Mouse (Mus musculus): Measurements from ENCODE around the gene Dtnb. TPM values are rescaled to one million over a fixed set of nuclear protein-coding genes. Genes with fewer than 3 reads are reported as not detected.
A peak's percentile ranks its signal among the peaks of the same experiment; 100 is the strongest.

Dtnb gene
- polyA plus RNA-seq, 1 experiment from 2014 or later: 27.0 TPM

- no peaks in the 10 kb centered on the region for H3K9me3 ChIP-seq (ENCODE audit: control insufficient read depth, low read length)
- 54% methylated on average over 6 of the region's 6 CpGs for WGBS
These were observed 25.4 kb upstream of the Dtnb start for GRCm38 (mm10) chr12:3546781-3547180.

DNA sequence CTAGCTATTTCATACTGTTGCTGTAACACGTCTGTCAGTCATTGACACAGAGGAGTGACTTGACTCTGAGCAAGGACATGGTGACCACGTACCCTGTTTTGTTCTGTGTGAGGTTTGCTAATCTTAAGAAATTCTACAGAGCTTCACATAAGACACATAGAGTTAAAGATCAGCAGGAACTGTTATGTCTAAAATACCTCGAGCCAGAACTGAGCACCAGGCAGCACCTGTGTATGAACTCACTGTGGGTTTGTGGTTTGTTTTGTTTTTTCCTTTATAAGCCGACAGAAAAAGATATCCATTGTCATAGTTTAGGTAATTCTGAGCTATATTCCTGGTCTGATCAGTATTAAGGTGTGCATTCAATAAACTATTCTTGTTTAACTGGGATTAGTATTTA is 24.7 kb upstream of the Dtnb start:
- ATAC-seq (replicated peaks; ENCODE audit: low FRiP score) (no peak), DNase-seq (ENCODE audit: low spot score) (no peak)
- H3K36me3 ChIP-seq (ENCODE audit: control insufficient read depth, insufficient read depth, low read length): no peaks in the 10 kb centered on the region
- no peaks in the 10 kb centered on the region for H3K9me3 ChIP-seq (ENCODE audit: control insufficient read depth, low read length)
- H3K4me2 ChIP-seq: no peak overlapping the region
- WGBS: 51% methylated on average over 4 of the region's 4 CpGs
- no peak overlapping the region for H3K9ac ChIP-seq (ENCODE audit: low read depth, low read length)
- no peaks in the 10 kb centered on the region for H3K27me3 ChIP-seq (replicated peaks; ENCODE audit: control insufficient read depth, insufficient read depth, low read length)
- no peak overlapping the region for H3K4me3 ChIP-seq (ENCODE audit: low read depth, low read length)
- 0 out of 2 replicates have a peak, but pooled peaks cover 2% of the 10 kb centered on the region for H3K4me1 ChIP-seq (replicated peaks; ENCODE audit: control insufficient read depth, insufficient read depth, low read length)
- no peak overlapping the region for H3K27ac ChIP-seq (ENCODE audit: low read depth, low read length)

More at GRCm38 (mm10) chr12:3546781-3547180, 25.4 kb upstream of the Dtnb start:
- DNase-seq (ENCODE audit: low spot score) (no peak), ATAC-seq (replicated peaks; ENCODE audit: low FRiP score) (no peak)
- no peaks in the 10 kb centered on the region for H3K36me3 ChIP-seq (ENCODE audit: control insufficient read depth, insufficient read depth, low read length)
- no peaks in the 10 kb centered on the region for H3K27me3 ChIP-seq (replicated peaks; ENCODE audit: control insufficient read depth, insufficient read depth, low read length)
- no peak overlapping the region for H3K27ac ChIP-seq (ENCODE audit: low read depth, low read length)
- H3K4me1 ChIP-seq (replicated peaks; ENCODE audit: control insufficient read depth, insufficient read depth, low read length): 0 out of 2 replicates have a peak, but pooled peaks cover 2% of the 10 kb centered on the region
- H3K4me2 ChIP-seq: no peak overlapping the region
- no peak overlapping the region for H3K4me3 ChIP-seq (ENCODE audit: low read depth, low read length)
- H3K9ac ChIP-seq (ENCODE audit: low read depth, low read length): no peak overlapping the region

DNA sequence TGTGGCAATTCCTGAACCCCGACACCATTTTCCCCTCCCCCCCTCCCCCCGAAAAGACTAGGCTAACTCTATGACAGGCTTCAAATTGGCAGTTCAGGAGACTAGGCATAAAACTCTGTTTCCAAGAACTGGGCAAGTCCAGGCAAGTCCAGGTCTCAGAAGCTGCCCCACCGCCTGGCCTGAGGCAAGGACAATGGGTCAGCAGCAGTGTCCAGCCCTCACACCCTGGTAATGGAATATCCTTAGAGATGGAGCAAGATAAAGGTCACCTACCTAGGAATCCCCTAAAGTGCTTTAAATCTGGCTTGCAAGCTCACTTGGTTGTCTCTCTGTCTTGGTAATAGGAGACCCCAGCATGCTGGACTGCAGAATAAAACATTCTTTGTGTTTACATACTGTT is 24.3 kb upstream of the Dtnb start:
- no peak for DNase-seq (ENCODE audit: low spot score)

DNA sequence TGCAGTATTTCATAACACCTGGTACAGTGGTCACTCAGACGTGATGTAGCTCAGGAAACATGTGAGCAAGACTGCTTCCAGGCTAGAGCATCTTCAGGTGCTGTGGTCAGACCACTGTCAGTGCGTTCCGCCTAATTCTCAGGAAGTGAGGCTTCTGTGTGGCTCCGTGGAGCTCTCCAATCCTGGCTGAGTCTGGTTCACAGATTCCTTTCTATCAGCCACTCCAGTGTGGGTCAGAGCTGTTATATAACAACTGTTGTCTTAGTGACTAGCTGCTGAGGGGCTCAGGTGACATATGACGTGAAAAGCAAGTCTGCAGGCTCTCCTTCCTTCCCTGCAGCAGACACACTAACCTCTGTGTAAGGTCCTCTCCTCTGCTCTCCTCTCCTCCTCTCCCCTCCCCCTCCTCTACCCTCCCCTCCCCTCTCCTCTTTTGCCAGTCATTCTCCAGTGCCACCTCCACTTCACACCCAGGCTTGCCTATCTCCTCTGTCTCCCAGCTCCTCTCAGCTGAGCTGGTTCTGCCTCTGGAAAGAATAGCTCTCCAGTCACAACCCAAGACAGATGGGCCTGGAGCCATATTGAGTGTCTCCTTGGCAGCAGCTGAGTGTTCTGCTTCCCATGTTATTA is 23.5 kb upstream of the Dtnb start:
- no peaks in the 10 kb centered on the region for H3K9me3 ChIP-seq (ENCODE audit: control insufficient read depth, low read length)
- no peak for DNase-seq (ENCODE audit: low spot score)
- no peak overlapping the region for H3K4me2 ChIP-seq
- H3K27me3 ChIP-seq (replicated peaks; ENCODE audit: control insufficient read depth, insufficient read depth, low read length): no peaks in the 10 kb centered on the region
- no peak overlapping the region for H3K9ac ChIP-seq (ENCODE audit: low read depth, low read length)
- ATAC-seq (replicated peaks; ENCODE audit: low FRiP score): no peak
- no peak overlapping the region for H3K4me3 ChIP-seq (ENCODE audit: low read depth, low read length)
- 0 out of 2 replicates have a peak, but pooled peaks cover 2% of the 10 kb centered on the region for H3K4me1 ChIP-seq (replicated peaks; ENCODE audit: control insufficient read depth, insufficient read depth, low read length)
- H3K27ac ChIP-seq (ENCODE audit: low read depth, low read length): no peak overlapping the region
- 36% methylated on average over 5 of the region's 5 CpGs for WGBS
- H3K36me3 ChIP-seq (ENCODE audit: control insufficient read depth, insufficient read depth, low read length): no peaks in the 10 kb centered on the region

More for the DNA sequence above, 24.3 kb upstream of the Dtnb start:
- Histone ChIP-seq H3K9ac (ENCODE audit: low read depth, low read length) (no peak overlapping the region), H3K4me1 (replicated peaks; ENCODE audit: control insufficient read depth, insufficient read depth, low read length) (0 out of 2 replicates have a peak, but pooled peaks cover 2% of the 10 kb centered on the region), H3K4me3 (ENCODE audit: low read depth, low read length) (no peak overlapping the region), H3K27ac (ENCODE audit: low read depth, low read length) (no peak overlapping the region), H3K4me2 (no peak overlapping the region), H3K27me3 (replicated peaks; ENCODE audit: control insufficient read depth, insufficient read depth, low read length) (no peaks in the 10 kb centered on the region), H3K36me3 (ENCODE audit: control insufficient read depth, insufficient read depth, low read length) (no peaks in the 10 kb centered on the region), H3K9me3 (ENCODE audit: control insufficient read depth, low read length) (no peaks in the 10 kb centered on the region)
- WGBS: 59% methylated on average over 3 of the region's 3 CpGs
- no peak for ATAC-seq (replicated peaks; ENCODE audit: low FRiP score)

- H3K27ac ChIP-seq (ENCODE audit: low read depth, low read length): no peak overlapping the region
- H3K9me3 ChIP-seq (ENCODE audit: control insufficient read depth, low read length): no peaks in the 10 kb centered on the region
- H3K4me3 ChIP-seq (ENCODE audit: low read depth, low read length): peak overlapping the region; percentile 35
- H3K4me2 ChIP-seq: peak overlapping the region; percentile 53
- ATAC-seq (replicated peaks; ENCODE audit: low FRiP score) (peak; percentile 67; the same call in 1 of the 2 replicates), DNase-seq (ENCODE audit: low spot score) (peak; percentile 69)
- H3K4me1 ChIP-seq (replicated peaks; ENCODE audit: control insufficient read depth, insufficient read depth, low read length): 0 out of 2 replicates have a peak, but pooled peaks cover 2% of the 10 kb centered on the region
- H3K9ac ChIP-seq (ENCODE audit: low read depth, low read length): 0 out of 2 replicates have a peak overlapping the region, but pooled peaks have one; percentile 14
- H3K36me3 ChIP-seq (ENCODE audit: control insufficient read depth, insufficient read depth, low read length): no peaks in the 10 kb centered on the region
- WGBS: 10% methylated on average over 13 of the region's 13 CpGs
- no peaks in the 10 kb centered on the region for H3K27me3 ChIP-seq (replicated peaks; ENCODE audit: control insufficient read depth, insufficient read depth, low read length)
These were observed 21.9 kb upstream of the Dtnb start for GRCm38 (mm10) chr12:3550280-3550679.

DNA sequence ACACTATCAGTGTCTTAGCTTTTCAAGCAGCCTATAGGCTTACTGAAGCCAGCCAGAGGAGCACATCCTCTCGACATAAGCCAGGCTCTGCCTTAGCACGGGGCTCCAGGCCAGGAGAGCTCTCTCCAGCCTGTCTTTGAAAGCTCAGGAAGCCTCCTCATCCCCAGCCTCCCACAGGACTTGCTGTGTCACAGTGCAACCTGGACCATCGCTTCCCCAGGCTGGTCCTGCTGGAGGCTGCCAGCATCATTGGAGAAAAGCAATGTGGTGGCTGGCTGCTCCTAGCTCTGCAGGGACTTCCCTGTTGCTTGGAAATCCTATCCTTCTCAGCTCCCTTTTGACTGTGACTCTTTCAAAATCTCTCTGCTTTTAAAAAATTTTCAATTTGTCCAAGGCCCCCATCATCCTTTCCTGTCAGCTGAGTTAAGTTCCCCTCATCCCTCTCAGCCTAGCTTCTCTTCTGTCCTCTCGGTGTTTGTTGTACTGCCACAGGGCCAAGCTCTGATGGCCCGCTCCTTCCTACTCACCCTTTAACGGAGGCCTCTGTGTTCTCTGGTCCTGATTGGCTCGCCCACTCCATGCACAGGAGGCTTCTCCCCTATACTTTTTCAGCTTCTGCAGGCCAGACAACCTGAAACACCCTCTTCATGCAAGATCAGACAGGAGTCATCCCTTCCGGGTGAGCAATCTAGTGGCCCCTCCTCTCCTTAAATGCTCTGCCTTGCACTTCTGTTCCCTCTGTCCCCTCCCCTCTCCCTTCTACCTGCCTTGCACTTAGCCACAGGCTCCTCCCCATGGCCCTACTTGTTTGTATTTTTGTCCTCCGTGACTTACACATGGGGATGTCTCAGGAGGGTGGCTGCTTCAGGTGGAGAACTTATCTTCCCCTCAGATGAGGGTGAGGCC is 14.5 kb upstream of the Dtnb start:
- H3K9ac ChIP-seq (ENCODE audit: low read depth, low read length): no peak overlapping the region
- no peaks in the 10 kb centered on the region for H3K27me3 ChIP-seq (replicated peaks; ENCODE audit: control insufficient read depth, insufficient read depth, low read length)
- no peak overlapping the region for H3K4me3 ChIP-seq (ENCODE audit: low read depth, low read length)
- ATAC-seq (replicated peaks; ENCODE audit: low FRiP score) (no peak), DNase-seq (ENCODE audit: low spot score) (no peak)
- 61% methylated on average over 9 of the region's 9 CpGs for WGBS
- no peaks in the 10 kb centered on the region for H3K9me3 ChIP-seq (ENCODE audit: control insufficient read depth, low read length)
- H3K27ac ChIP-seq (ENCODE audit: low read depth, low read length): no peak overlapping the region
- H3K4me1 ChIP-seq (replicated peaks; ENCODE audit: control insufficient read depth, insufficient read depth, low read length): no peaks in the 10 kb centered on the region; the same call in 1 of the 2 replicates
- H3K36me3 ChIP-seq (ENCODE audit: control insufficient read depth, insufficient read depth, low read length): no peaks in the 10 kb centered on the region
- no peak overlapping the region for H3K4me2 ChIP-seq

- H3K4me1 ChIP-seq (replicated peaks; ENCODE audit: control insufficient read depth, insufficient read depth, low read length): no peaks in the 10 kb centered on the region; the same call in 1 of the 2 replicates
- H3K36me3 ChIP-seq (ENCODE audit: control insufficient read depth, insufficient read depth, low read length): no peaks in the 10 kb centered on the region
- no peak overlapping the region for H3K9ac ChIP-seq (ENCODE audit: low read depth, low read length)
- H3K9me3 ChIP-seq (ENCODE audit: control insufficient read depth, low read length): no peaks in the 10 kb centered on the region
- ATAC-seq (replicated peaks; ENCODE audit: low FRiP score) (peak; percentile 77), DNase-seq (ENCODE audit: low spot score) (peak; percentile 44)
- H3K4me2 ChIP-seq: no peak overlapping the region
- H3K27me3 ChIP-seq (replicated peaks; ENCODE audit: control insufficient read depth, insufficient read depth, low read length): no peaks in the 10 kb centered on the region
- 46% methylated on average over 1 of the region's 1 CpGs for whole genome bisulfite sequencing
- no peak overlapping the region for H3K27ac ChIP-seq (ENCODE audit: low read depth, low read length)
- no peak overlapping the region for H3K4me3 ChIP-seq (ENCODE audit: low read depth, low read length)
These were observed 11.6 kb upstream of the Dtnb start for GRCm38 (mm10) chr12:3560596-3560995.

DNA sequence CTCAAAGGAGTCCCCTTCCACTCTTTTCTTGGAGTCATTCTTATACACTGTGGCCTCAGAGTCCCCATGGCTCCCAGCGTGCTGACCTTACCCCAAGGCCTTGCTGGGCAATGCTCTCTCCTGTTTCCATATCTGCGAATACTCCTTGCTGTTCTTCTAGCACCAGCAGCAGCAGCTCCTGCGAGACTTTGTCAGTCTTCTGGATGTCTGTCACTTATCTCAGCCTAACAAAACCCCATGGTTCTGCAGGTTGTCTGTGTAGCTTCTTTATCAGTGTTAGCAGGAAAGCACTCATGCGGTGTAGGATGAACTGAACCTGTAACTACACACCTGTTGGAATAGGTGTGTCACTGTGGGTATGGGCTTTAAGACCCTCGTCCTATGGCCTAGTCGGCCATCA is 11.1 kb upstream of the Dtnb start:
- ATAC-seq (replicated peaks; ENCODE audit: low FRiP score): peak; percentile 85
- no peaks in the 10 kb centered on the region for H3K36me3 ChIP-seq (ENCODE audit: control insufficient read depth, insufficient read depth, low read length)
- H3K27ac ChIP-seq (ENCODE audit: low read depth, low read length): no peak overlapping the region
- WGBS: 61% methylated on average over 6 of the region's 6 CpGs
- H3K4me1 ChIP-seq (replicated peaks; ENCODE audit: control insufficient read depth, insufficient read depth, low read length): no peaks in the 10 kb centered on the region; the same call in 1 of the 2 replicates
- no peaks in the 10 kb centered on the region for H3K27me3 ChIP-seq (replicated peaks; ENCODE audit: control insufficient read depth, insufficient read depth, low read length)
- H3K9ac ChIP-seq (ENCODE audit: low read depth, low read length): no peak overlapping the region
- no peak for DNase-seq (ENCODE audit: low spot score)
- H3K9me3 ChIP-seq (ENCODE audit: control insufficient read depth, low read length): no peaks in the 10 kb centered on the region
- no peak overlapping the region for H3K4me2 ChIP-seq
- no peak overlapping the region for H3K4me3 ChIP-seq (ENCODE audit: low read depth, low read length)

Data from liver, embryonic 11.5 days (tissue).